Mouse (Mus musculus): ENCODE data around the gene Sbk1.

DNA sequence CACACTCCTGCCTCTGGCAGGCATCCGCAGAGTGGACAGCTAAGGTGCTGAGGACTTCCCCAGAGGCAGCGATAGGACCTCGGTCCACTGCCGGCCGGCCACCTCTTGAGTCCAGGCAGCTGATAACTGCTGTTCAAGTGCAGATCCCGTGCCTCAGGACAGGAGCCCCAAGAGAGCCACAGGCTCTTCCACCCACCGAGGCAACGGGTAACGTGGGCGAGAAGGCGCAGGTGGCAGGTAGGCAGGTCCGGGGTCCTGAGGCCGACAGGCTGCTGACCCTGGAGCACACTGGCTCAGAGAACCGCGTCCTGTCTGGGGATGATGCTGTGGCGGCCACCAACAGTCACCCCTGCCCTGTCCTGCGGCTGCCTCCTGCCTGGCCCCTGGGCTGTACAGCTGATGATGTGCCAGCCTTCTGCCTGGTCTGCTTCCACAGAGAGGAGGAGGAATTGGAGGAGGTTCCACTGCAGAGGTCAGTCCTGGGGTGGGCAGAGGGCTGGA, 23.7 kb upstream of the Sbk1 start:
- TF ChIP-seq CTCF (IDR thresholded peaks at IDR 0.05; ENCODE audit: low read depth, low read length) (no peak), POLR2A (IDR thresholded peaks at IDR 0.05; ENCODE audit: insufficient read depth, low read length) (no peak), EP300 (IDR thresholded peaks at IDR 0.05; ENCODE audit: insufficient read depth, low read depth, low read length) (no peak)

Data from ES-Bruce4 (cell line).